Mouse (Mus musculus) CD4-positive, CD25-positive, alpha-beta regulatory T cell, adult 4 months (primary cell): ENCODE results near the gene Magi2. TPM values are rescaled to one million over a fixed set of nuclear protein-coding genes. Genes with fewer than 3 reads are reported as not detected.

ENCODE experiments used
- ATAC-seq: one replicate; pipeline ENCODE4 v1.8.0; 2017
- polyA plus RNA-seq, 2 experiments: library from polyadenylated mRNA; unstranded; fragments of 100-300 nt; shearing (Covaris generic); gene quantifications; one replicate each; pipeline ENCODE4 v1.2.1; 2017

Gene Magi2
- polyA plus RNA-seq, 2 experiments from 2014 or later, result 0.12 to 0.38 TPM

DNA sequence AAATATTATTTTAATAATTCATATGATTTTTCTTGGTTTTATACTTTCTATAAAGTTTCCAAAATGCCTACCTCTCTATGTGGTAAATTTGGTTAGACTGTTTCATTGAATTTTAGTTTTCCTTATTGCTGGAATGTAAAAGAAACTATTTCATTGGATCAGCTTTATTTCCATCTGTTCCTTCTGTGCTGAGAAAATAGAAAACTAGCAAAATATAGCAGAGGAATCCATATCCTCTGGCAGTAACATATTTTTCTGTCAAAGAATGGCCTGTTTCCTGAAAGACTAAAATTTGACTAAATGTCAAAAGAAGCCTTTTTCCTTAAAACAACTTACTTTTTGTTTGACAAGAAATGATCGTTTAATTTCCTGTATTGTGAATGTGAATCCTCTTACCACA is 552.4 kb downstream of the Magi2 start:
- ATAC-seq, result no peak

- no peak for ATAC-seq
Measured at GRCm38 (mm10) chr5:19780076-19780475, 553.2 kb downstream of the Magi2 start.

GRCm38 (mm10) chr5:19785320-19785719 is 558.5 kb downstream of the Magi2 start:
- ATAC-seq, result no peak

GRCm38 (mm10) chr5:19787522-19788144 is 560.8 kb downstream of the Magi2 start:
- no peak for ATAC-seq

- ATAC-seq, result no peak
Measured at GRCm38 (mm10) chr5:19803052-19803769, 576.4 kb downstream of the Magi2 start.

GRCm38 (mm10) chr5:19822502-19822901 is 595.7 kb downstream of the Magi2 start:
- no peak for ATAC-seq

DNA sequence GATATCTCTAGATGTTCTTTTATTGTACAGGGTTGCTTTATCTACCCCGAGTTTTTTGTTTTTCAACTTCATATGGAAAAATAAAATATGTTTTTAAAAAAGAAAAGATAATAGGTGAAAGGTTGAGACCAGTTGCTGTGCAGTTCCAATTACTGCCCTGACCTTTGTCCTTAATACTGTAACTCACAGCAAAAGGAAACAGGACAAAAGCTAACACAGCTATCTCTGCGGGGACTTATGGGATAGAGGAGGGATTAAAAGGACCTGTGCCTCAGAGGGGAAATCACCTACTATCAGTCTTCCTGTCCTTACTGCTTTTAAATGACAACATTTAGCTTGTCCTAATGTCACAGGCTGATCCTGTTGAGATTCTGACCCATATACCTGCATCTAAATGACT is 599.1 kb downstream of the Magi2 start:
- ATAC-seq, result no peak

DNA sequence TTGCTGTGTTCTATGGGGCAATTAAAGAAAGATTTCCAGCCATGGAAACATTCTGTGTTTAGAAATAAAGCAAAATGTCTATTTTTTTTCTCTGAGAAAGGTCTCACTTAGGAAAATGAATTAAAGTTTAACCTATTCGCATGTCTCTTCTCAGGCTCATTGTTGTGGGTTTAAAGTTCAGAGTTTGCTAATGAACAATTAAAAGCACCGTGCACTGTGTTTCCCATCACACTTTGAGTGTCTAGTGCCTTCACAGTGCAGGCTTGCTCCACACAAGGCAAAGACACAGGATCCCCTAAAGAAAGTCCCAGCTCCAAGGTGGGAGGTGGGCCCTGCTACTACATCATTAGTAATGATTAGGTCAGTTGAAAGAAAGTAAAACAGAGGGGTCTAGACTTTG is 602.5 kb downstream of the Magi2 start:
- no peak for ATAC-seq

- ATAC-seq, result no peak
Measured at GRCm38 (mm10) chr5:19862854-19863253, 636.0 kb downstream of the Magi2 start.

DNA sequence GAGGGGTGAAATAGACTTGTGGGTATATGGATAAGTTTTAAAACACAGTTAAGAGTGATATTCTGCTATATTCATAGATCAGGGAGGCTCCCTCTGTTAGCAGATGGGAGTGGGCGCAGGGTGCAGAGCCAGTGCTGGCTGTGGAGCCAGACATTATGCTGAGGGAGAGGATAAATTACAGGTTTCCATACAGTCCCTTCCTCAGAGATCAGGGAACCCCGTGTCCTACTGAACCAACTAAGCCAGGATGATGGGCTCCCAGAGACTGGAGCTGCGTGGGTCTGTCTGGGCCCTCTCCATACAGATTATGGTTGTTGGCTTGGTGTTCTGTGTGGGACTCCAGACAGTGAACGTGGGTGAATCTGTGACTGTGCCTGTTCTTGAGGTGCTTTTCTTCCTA is 643.6 kb downstream of the Magi2 start:
- no peak for ATAC-seq

DNA sequence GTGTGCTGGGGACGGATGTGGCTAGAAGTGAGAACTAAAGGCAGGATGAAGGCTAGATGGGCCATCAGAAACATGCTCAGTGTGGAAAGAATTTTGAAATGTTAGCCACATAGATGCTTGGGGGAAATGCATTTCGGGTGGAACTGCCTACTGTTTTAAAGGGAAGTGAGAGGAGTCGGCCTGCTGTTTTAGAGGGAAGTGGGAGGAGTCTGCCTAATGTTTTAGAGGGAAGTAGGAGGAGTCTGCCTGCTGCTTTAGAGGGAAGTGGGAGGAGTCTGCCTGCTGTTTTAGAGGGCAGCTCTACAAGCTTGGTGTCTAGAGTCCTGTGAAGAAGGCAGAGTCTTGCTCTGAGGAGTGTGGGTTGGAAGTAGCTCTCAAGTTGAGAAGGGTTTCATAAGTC is 664.9 kb downstream of the Magi2 start:
- ATAC-seq, result no peak

GRCm38 (mm10) chr5:19895893-19896292 is 669.1 kb downstream of the Magi2 start:
- ATAC-seq, result no peak

DNA sequence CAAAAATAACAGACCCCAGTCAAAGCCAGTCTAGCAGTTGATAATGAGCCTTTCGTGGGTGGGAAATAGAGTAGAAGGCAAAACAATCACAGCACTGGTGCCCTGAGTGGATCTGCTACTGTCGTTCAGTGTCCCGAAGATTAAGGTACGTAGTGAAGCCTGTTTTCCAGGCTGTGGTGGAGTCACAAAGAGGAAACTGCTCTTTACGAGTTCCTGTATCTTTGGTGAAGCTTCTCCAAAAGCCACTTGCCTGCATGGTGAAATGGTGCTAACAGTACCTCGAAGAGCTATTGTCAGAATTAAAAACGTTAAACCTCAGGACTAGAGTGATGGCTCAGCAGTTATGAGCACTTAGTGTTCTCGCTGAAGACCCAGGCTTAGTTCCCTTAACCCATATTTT is 674.8 kb downstream of the Magi2 start:
- no peak for ATAC-seq

- no peak for ATAC-seq
Measured at GRCm38 (mm10) chr5:19906636-19907035, 679.8 kb downstream of the Magi2 start.

- no peak for ATAC-seq
Measured at GRCm38 (mm10) chr5:19907381-19907982, 680.6 kb downstream of the Magi2 start.

- no peak for ATAC-seq
Measured at GRCm38 (mm10) chr5:19907983-19908705, 681.3 kb downstream of the Magi2 start.

- no peak for ATAC-seq
Measured at GRCm38 (mm10) chr5:19908706-19909060, 681.8 kb downstream of the Magi2 start.

DNA sequence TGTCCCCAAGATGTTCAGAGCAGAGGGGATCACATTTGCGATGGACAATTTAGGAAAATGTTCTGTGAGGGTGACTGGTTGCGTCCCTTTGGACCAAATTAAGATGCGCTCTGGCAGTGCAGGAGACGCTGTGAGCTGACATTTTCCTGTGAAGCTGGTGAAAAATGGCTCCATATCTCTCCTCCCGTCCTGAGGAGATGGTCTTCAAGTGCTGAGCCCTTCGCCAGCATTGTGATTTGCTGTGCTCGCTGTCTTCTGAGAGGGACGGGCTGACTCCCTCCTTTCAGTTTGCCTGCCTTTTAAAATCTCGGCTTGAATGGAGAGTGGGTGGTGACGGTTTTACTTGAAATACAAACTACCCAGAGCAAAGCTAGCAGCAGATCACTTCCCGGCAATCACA is 682.2 kb downstream of the Magi2 start:
- no peak for ATAC-seq

DNA sequence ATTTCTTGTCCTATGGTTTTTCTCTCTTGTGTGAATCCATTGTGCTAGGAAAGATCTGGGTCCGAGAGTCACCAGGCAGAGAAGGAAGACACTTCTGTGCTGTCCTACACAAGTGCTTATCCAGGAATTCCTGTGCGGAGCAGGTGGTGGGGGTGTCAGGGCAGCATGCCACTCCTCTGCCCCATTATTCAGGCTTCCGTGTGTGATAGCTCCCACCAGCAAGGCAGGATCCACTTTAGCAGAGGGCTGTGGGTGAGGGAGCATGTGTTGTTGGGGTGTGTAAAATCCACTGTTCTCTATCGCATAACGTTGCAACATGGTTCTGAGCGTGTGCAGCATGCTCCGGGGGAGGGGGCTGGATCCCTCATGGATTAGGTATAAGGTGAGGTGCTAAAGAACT is 682.8 kb downstream of the Magi2 start:
- ATAC-seq, result no peak

GRCm38 (mm10) chr5:19932102-19932501 is 705.3 kb downstream of the Magi2 start:
- no peak for ATAC-seq

GRCm38 (mm10) chr5:19933190-19933589 is 706.4 kb downstream of the Magi2 start:
- ATAC-seq, result no peak

GRCm38 (mm10) chr5:19951102-19951501 is 724.3 kb downstream of the Magi2 start:
- no peak for ATAC-seq

DNA sequence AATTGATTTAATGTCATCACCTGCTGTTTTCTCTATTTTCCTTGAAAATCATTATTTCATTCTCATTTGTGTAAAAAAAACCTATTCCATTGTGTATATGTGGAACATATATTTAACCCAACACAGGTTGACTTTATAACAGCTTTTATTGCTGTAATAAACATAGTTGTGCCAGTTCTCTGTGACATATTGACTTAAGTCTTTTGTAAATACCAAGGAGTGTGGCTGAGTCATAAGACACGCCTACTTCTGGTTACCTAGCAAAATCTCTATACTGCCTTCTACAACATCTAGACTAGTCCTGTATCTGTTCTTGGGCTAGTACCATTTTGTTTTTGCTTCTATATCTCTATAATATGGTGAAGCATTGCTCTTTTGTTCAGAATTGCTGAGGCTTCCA is 737.3 kb downstream of the Magi2 start:
- ATAC-seq, result no peak

- no peak for ATAC-seq
Measured at GRCm38 (mm10) chr5:19972736-19973135, 745.9 kb downstream of the Magi2 start.
